Mouse (Mus musculus) splenic B cell, adult 2 months (primary cell): ENCODE data around the gene Midn.

Experiments used
- DNase-seq: peaks from one replicate; pipeline ENCODE4 v3.0.0-alpha.2; 2011; ENCODE audit warnings: low read depth, low spot score
- H3K27me3 ChIP-seq: 2 replicates; pipeline ENCODE4 v1.6.1; 2012; ENCODE audit warnings: mild to moderate bottlenecking, low read length, moderate library complexity, mixed read lengths; ENCODE audit not compliant: control insufficient read depth, poor library complexity, insufficient read depth, severe bottlenecking
- H3K36me3 ChIP-seq: 2 replicates; pipeline ENCODE4 v1.6.1; 2012; ENCODE audit warnings: mild to moderate bottlenecking, low read length, moderate library complexity, mixed read lengths; ENCODE audit not compliant: control insufficient read depth, poor library complexity, insufficient read depth, severe bottlenecking

Midn gene

GRCm38 (mm10) chr10:80155277-80155676 is 7.2 kb downstream of the Midn start:
- Histone ChIP-seq H3K36me3 (peaks cover 32% of the 10 kb centered on the region), H3K27me3 (no peaks in the 10 kb centered on the region)
- DNase-seq, result no peak

GRCm38 (mm10) chr10:80156002-80156751 is 8.1 kb downstream of the Midn start:
- Histone ChIP-seq H3K27me3 (no peaks in the 10 kb centered on the region), H3K36me3 (peaks cover 32% of the 10 kb centered on the region)
- no peak for DNase-seq

- no peak for DNase-seq
- no peaks in the 10 kb centered on the region for H3K27me3 ChIP-seq
- peaks cover 31% of the 10 kb centered on the region for H3K36me3 ChIP-seq
Observed at GRCm38 (mm10) chr10:80156752-80157053, 8.6 kb downstream of the Midn start.

GRCm38 (mm10) chr10:80157141-80157929 is 9.3 kb downstream of the Midn start:
- peaks cover 31% of the 10 kb centered on the region for H3K36me3 ChIP-seq
- no peak for DNase-seq
- no peaks in the 10 kb centered on the region for H3K27me3 ChIP-seq

- no peaks in the 10 kb centered on the region for H3K27me3 ChIP-seq
- peaks cover 28% of the 10 kb centered on the region for H3K36me3 ChIP-seq
- DNase-seq, result peak; percentile 84
Observed at GRCm38 (mm10) chr10:80158307-80158986, 10.4 kb downstream of the Midn start.

- Histone ChIP-seq H3K36me3 (peaks cover 22% of the 10 kb centered on the region), H3K27me3 (no peaks in the 10 kb centered on the region)
- peak; percentile 89 for DNase-seq
Observed at GRCm38 (mm10) chr10:80159021-80159560, 11.0 kb downstream of the Midn start.

GRCm38 (mm10) chr10:80159561-80160454 is 11.7 kb downstream of the Midn start:
- peaks cover 19% of the 10 kb centered on the region for H3K36me3 ChIP-seq
- no peaks in the 10 kb centered on the region for H3K27me3 ChIP-seq
- peak; percentile 100 for DNase-seq

- Histone ChIP-seq H3K27me3 (no peaks in the 10 kb centered on the region), H3K36me3 (peaks cover 12% of the 10 kb centered on the region)
- DNase-seq, result peak; percentile 68
Observed at GRCm38 (mm10) chr10:80160455-80161371, 12.6 kb downstream of the Midn start.

GRCm38 (mm10) chr10:80161522-80162242 is 13.6 kb downstream of the Midn start:
- DNase-seq, result no peak
- Histone ChIP-seq H3K36me3 (peaks cover 4% of the 10 kb centered on the region), H3K27me3 (no peaks in the 10 kb centered on the region)

GRCm38 (mm10) chr10:80162243-80162608 is 14.2 kb downstream of the Midn start:
- no peak for DNase-seq
- no peaks in the 10 kb centered on the region for H3K27me3 ChIP-seq
- H3K36me3 ChIP-seq, result no peaks in the 10 kb centered on the region; the same call in 1 of the 2 replicates

- no peaks in the 10 kb centered on the region for H3K36me3 ChIP-seq
- no peaks in the 10 kb centered on the region for H3K27me3 ChIP-seq
- no peak for DNase-seq
Observed at GRCm38 (mm10) chr10:80162716-80163299, 14.7 kb downstream of the Midn start.

- Histone ChIP-seq H3K27me3 (no peaks in the 10 kb centered on the region), H3K36me3 (no peaks in the 10 kb centered on the region)
- DNase-seq, result no peak
Observed at GRCm38 (mm10) chr10:80163721-80164120, 15.6 kb downstream of the Midn start.
